Mouse (Mus musculus): ENCODE results near the gene Spg11.

DNA sequence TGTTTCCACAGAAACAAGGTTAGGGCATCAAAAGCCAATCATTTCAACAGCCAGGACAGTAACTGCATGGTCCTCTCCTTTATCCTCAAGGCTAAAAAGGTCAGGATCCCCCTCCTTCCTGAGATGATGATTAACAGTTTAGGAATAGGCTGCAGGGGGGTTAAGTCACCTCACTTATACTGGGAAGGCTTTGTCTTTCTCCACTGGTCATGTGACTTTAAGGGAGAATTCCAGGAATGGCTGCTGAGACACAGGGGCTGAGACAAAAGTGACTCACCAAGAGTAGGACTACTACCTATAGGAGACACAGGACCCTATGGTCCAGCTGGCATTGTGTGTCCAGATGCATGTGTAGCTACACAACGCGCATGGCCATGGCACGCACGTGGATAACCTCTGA lies 9.4 kb upstream of the Spg11 start:
- no peak for TF ChIP-seq POLR2A (IDR thresholded peaks at IDR 0.05; ENCODE audit: borderline replicate concordance, extremely low read depth, insufficient read depth, insufficient read length, poor library complexity, severe bottlenecking)
- no peak for TF ChIP-seq CTCF (IDR thresholded peaks at IDR 0.05; ENCODE audit: borderline replicate concordance, extremely low read depth, insufficient read depth, insufficient read length)
